Mouse (Mus musculus): ENCODE measurements around the gene Baz2b. TPM values are rescaled to one million over a fixed set of nuclear protein-coding genes. Genes with fewer than 3 reads are reported as not detected.

Baz2b gene
- polyA plus RNA-seq, 1 experiment from 2014 or later, result 76.3 TPM

DNA sequence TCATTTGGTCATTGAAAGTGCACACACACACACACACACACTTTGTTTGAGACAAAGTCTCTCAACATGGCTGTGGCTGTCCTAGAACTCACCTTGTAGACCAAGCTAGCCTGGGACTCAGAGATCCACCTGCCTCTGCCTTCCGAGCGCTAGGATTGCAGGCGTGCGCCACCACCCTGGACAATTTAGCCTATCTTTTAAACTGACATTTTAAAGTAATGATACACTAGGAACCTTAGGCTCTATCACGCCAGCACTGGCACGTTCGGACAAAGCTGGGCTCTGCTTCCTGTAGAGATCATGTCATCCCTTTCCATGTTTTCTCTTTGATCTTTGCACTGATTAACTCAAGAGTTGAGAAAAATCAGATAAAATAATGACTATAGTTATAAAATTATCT is 81.0 kb downstream of the Baz2b start:
- 90% methylated on average over 7 of the region's 7 CpGs for WGBS
- no peak overlapping the region for H3K9ac ChIP-seq

DNA sequence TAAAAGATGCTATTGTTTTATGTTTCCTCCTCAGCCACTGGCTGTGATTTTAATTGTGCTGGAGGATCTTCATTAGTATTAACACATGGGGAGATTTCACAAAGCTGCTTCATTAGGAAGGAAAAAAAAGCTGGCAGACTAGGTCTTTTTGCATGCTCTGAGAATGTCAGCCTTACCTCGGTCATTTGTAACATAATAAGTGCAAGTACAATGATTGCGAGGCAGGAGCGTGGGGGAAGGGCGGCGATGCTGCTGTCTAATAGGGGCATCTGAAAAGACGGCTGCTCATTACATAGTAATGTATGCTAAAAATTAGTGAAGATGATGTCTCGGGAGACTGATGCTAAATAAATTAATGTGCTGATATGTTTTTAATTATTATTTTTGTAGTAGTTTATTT is 82.8 kb downstream of the Baz2b start:
- H3K27me3 ChIP-seq, result no peaks in the 10 kb centered on the region
- H3K4me2 ChIP-seq (replicated peaks), result peak overlapping the region; percentile 52
- no peak overlapping the region for H3K27ac ChIP-seq
- no peak overlapping the region for H3K9ac ChIP-seq
- no peaks in the 10 kb centered on the region for H3K9me3 ChIP-seq
- peak overlapping the region; percentile 13; the same call in 1 of the 2 replicates for H3K4me3 ChIP-seq
- 8% methylated on average over 7 of the region's 7 CpGs for WGBS
- H3K36me3 ChIP-seq, result no peaks in the 10 kb centered on the region
- no peak for ATAC-seq (ENCODE audit: insufficient number of reproducible peaks, insufficient read depth, low FRiP score, low TSS enrichment)
- H3K4me1 ChIP-seq, result peaks cover 10% of the 10 kb centered on the region; the same call in 1 of the 2 replicates

More for the DNA sequence above, 81.0 kb downstream of the Baz2b start:
- H3K27ac ChIP-seq, result no peak overlapping the region
- no peak overlapping the region for H3K4me3 ChIP-seq
- H3K4me2 ChIP-seq (replicated peaks), result no peak overlapping the region
- peaks cover 15% of the 10 kb centered on the region; the same call in 1 of the 2 replicates for H3K4me1 ChIP-seq
- ATAC-seq (ENCODE audit: insufficient number of reproducible peaks, insufficient read depth, low FRiP score, low TSS enrichment), result no peak
- no peaks in the 10 kb centered on the region for H3K27me3 ChIP-seq
- no peaks in the 10 kb centered on the region for H3K36me3 ChIP-seq
- H3K9me3 ChIP-seq, result no peaks in the 10 kb centered on the region

DNA sequence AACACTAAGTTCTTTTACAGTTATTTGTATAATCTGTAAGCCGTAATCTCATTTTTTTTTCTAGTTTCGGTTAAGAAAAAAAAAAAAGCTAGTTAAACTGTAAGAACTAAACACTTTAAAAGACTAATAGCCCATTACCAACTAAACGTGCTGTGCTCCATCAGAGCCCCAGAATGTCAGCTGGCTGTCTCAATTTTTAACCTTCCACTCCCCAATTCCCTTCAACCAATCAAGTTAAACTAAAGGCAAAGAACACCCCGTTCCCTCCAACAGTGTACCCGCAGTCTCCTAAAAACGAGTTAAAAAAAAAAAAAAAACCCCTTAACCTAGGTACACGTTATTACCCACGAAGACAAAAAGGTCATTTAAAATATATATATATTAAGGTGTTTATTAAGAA is 83.3 kb downstream of the Baz2b start:
- no peaks in the 10 kb centered on the region for H3K27me3 ChIP-seq
- no peak for ATAC-seq (ENCODE audit: insufficient number of reproducible peaks, insufficient read depth, low FRiP score, low TSS enrichment)
- H3K27ac ChIP-seq, result no peak overlapping the region
- peak overlapping the region; percentile 52 for H3K4me2 ChIP-seq (replicated peaks)
- no peaks in the 10 kb centered on the region for H3K9me3 ChIP-seq
- peaks cover 12% of the 10 kb centered on the region; the same call in 1 of the 2 replicates for H3K4me1 ChIP-seq
- peak overlapping the region; percentile 86 for H3K4me3 ChIP-seq
- peak overlapping the region; percentile 100; the same call in 1 of the 2 replicates for H3K9ac ChIP-seq
- no peaks in the 10 kb centered on the region for H3K36me3 ChIP-seq
- 6% methylated on average over 8 of the region's 8 CpGs for WGBS

DNA sequence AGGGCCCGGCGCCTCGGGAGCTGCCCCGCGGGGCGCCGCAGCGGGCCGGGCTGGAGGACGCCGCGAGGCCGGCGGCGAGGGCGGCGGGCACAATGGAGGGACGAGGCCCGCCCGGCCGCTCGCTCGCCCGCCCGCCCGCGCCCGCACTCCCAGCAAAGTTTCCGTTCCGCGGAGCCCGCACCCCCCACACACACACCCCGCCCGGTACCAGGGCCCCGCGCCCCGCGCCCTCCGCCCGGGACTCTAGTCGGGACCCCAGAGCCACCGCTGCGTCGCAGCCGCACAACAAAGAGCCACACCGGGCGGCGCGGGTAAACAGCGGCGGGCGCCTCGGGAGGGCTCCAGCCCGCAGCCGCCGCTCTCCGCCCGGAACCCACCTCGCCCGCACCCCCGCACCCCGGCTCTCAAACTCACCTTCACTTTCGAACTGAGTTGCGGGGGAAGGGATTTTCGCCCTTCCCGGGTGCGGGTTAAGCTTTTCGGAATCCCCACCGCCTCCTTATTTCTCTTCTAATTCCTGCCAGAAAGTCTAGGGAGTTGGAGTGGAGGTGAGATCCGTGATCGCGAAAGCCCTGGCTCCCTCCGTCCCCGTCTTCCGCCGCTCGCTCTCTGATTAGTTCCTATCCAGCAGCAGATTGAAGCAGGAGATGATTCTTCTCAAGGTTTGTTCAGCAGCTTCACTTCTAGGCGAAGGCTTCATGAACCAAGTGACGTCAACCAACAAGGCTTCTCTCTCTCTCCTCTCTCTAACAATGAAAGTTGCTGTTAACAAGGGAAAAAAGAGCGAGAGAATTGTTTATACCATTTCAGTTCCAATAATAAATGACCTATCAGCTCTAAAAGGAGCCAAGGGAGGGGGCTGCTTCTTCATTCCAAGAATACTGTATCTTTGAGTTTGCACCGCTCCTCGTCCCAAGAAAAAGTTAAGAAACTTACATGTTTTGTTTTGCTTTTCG is 84.3 kb downstream of the Baz2b start:
- peak overlapping the region; percentile 52 for H3K4me2 ChIP-seq (replicated peaks)
- under 1% methylated on average over 69 of the region's 83 CpGs for WGBS
- peak overlapping the region; percentile 86 for H3K4me3 ChIP-seq
- H3K4me1 ChIP-seq, result peaks cover 18% of the 10 kb centered on the region
- no peaks in the 10 kb centered on the region for H3K36me3 ChIP-seq
- no peaks in the 10 kb centered on the region for H3K9me3 ChIP-seq
- peak; percentile 73 for ATAC-seq (ENCODE audit: insufficient number of reproducible peaks, insufficient read depth, low FRiP score, low TSS enrichment)
- peak overlapping the region; percentile 100 for H3K27ac ChIP-seq
- no peaks in the 10 kb centered on the region for H3K27me3 ChIP-seq
- H3K9ac ChIP-seq, result peak overlapping the region; percentile 100

DNA sequence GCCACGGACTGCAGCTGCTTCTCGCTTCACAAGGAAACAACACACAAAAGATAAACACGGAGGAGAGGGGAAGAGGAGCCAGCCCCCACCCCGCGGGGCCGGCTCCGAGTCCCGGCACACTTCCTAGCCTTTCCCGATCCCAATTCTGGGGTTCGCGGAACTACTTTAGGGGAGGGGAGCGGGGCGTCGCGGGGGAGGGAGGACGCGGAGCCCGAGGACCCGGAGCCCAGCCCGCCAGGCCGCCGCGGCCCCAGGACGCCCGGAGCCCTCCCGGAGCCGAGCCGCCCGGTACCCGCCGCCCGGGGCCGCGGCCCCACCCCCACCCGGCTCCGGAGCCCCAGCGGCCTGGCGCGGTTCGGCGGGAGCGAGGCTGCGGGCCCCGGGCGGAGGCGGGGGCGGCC is 85.0 kb downstream of the Baz2b start:
- WGBS, result under 1% methylated on average over 41 of the region's 47 CpGs
- no peaks in the 10 kb centered on the region for H3K27me3 ChIP-seq
- ATAC-seq (ENCODE audit: insufficient number of reproducible peaks, insufficient read depth, low FRiP score, low TSS enrichment), result peak; percentile 56
- H3K4me2 ChIP-seq (replicated peaks), result peak overlapping the region; percentile 52
- H3K27ac ChIP-seq, result peak overlapping the region; percentile 100
- H3K4me3 ChIP-seq, result peak overlapping the region; percentile 86
- no peaks in the 10 kb centered on the region for H3K36me3 ChIP-seq
- H3K9me3 ChIP-seq, result no peaks in the 10 kb centered on the region
- H3K4me1 ChIP-seq, result peaks cover 22% of the 10 kb centered on the region
- H3K9ac ChIP-seq, result peak overlapping the region; percentile 100

DNA sequence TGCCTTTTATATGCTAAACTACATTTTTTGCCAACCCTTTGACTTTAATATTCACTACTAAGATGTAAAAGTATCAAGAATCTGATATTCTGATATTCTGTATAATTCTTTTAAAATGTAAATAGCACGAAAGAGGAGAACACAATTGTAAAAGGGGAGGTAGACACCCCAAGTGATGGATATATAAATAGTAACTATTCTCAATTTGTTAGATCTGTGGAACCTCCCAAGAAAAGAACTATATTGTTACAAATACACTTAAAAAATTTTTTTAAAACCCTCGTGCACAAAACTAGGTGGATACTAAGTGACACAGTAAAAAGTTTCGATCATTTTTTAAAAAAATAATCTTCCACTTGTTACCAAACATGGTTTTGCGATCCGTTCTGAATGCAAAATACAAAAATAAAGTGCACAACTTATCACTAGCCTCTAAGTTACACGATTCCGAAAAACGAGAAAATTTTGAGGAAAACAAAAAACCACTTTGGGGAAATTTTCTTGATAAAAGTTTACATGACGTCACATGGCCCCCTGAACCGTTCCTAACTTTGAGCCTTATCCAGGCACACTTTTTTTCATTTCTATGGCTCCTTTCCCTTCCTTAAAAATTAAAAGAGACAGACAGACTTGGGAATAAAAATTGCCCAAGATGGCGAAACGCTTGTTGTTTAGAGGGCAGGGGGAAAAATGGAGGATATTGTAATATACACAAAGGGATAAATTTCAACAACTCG is 85.6 kb downstream of the Baz2b start:
- Histone ChIP-seq H3K27ac (peak overlapping the region; percentile 100), H3K36me3 (no peaks in the 10 kb centered on the region), H3K4me1 (peaks cover 22% of the 10 kb centered on the region), H3K4me2 (replicated peaks) (peak overlapping the region; percentile 52), H3K4me3 (peak overlapping the region; percentile 86), H3K9ac (peak overlapping the region; percentile 100), H3K27me3 (no peaks in the 10 kb centered on the region), H3K9me3 (no peaks in the 10 kb centered on the region)
- WGBS, result 6% methylated on average over 13 of the region's 13 CpGs
- no peak for ATAC-seq (ENCODE audit: insufficient number of reproducible peaks, insufficient read depth, low FRiP score, low TSS enrichment)

DNA sequence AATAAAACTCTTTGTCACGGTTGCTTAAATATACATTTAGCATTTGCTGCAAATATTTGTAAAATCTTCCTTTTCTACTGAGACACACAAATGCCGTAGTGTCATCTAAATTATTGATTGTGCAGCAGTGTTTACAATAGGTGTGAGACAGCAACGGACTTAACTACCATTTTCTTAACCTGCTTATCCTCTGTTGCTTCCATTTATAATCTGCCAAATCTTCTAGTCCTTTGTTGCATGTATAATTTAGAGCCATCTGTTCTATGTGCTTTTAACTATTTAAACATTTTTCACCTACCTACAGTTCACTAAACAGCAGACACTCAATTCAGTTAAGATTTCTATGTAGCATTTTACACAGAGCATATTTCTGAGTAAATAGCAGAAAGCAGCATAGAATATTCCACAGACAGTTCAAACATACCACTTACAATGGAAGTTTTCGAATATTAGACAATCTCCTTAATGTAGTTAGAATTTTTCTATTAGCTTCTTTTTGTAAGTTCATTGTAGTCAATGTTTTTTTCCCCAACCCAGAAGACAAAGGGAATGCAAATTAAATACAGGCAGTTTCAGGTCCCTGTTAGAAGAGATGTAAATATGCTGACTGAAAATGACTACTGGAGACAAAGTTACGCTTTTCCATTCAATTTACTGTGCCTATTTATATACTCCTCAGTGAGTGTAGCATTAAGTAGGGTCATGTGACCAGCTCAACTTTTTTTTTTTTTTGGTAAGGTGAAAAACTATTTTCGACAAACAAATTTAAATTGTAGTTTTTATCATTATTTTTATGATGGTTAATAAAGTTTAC is 86.4 kb downstream of the Baz2b start:
- H3K4me3 ChIP-seq, result no peak overlapping the region
- H3K9ac ChIP-seq, result no peak overlapping the region
- H3K4me1 ChIP-seq, result peaks cover 25% of the 10 kb centered on the region
- WGBS, result 47% methylated on average over 6 of the region's 6 CpGs
- H3K27ac ChIP-seq, result no peak overlapping the region
- H3K36me3 ChIP-seq, result no peaks in the 10 kb centered on the region
- no peaks in the 10 kb centered on the region for H3K9me3 ChIP-seq
- no peak for ATAC-seq (ENCODE audit: insufficient number of reproducible peaks, insufficient read depth, low FRiP score, low TSS enrichment)
- peak overlapping the region; percentile 36 for H3K4me2 ChIP-seq (replicated peaks)
- H3K27me3 ChIP-seq, result no peaks in the 10 kb centered on the region

DNA sequence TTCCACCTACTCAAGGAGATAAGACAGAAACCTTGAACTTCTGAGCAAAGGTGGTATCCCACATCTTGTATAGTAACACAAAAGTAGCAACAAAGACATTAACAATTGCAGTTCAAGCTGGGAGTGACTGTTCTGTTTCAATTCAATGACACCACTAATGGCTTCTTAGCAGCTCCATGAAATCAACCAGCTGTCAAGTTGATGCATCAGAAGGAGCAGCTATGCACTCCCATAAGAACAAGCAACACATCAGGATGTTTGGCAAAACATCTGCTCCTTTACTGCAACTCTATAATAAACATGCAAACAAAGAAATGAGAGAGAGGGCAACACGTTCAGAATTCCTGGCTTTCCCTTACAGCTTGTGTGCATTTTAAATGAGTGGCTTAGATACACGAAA is 87.5 kb downstream of the Baz2b start:
- peaks cover 25% of the 10 kb centered on the region for H3K4me1 ChIP-seq
- ATAC-seq (ENCODE audit: insufficient number of reproducible peaks, insufficient read depth, low FRiP score, low TSS enrichment), result no peak
- H3K4me2 ChIP-seq (replicated peaks), result no peak overlapping the region
- 57% methylated on average over 2 of the region's 2 CpGs for WGBS
- no peak overlapping the region for H3K4me3 ChIP-seq
- no peaks in the 10 kb centered on the region for H3K36me3 ChIP-seq
- no peaks in the 10 kb centered on the region for H3K9me3 ChIP-seq
- H3K27ac ChIP-seq, result no peak overlapping the region
- no peak overlapping the region for H3K9ac ChIP-seq
- H3K27me3 ChIP-seq, result no peaks in the 10 kb centered on the region

DNA sequence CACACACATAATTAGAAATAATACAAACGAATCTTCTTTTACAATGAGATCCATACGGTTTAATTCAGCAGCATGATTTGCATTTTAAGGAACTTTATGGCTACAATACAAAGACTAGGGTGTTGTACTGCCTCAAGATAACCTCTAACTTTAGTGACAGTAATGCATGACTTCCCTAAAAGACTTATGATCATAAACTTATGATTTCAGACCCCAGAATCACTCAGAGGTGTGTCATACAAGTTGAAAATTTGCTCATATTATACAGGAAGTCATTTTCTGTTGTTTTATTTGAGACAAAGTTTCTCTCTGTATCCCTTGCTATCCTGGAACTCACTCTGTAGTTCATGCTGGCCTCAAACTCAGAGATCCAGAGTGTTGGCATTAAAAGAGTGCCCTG is 89.0 kb downstream of the Baz2b start:
- peaks cover 32% of the 10 kb centered on the region for H3K4me1 ChIP-seq
- ATAC-seq (ENCODE audit: insufficient number of reproducible peaks, insufficient read depth, low FRiP score, low TSS enrichment), result no peak

DNA sequence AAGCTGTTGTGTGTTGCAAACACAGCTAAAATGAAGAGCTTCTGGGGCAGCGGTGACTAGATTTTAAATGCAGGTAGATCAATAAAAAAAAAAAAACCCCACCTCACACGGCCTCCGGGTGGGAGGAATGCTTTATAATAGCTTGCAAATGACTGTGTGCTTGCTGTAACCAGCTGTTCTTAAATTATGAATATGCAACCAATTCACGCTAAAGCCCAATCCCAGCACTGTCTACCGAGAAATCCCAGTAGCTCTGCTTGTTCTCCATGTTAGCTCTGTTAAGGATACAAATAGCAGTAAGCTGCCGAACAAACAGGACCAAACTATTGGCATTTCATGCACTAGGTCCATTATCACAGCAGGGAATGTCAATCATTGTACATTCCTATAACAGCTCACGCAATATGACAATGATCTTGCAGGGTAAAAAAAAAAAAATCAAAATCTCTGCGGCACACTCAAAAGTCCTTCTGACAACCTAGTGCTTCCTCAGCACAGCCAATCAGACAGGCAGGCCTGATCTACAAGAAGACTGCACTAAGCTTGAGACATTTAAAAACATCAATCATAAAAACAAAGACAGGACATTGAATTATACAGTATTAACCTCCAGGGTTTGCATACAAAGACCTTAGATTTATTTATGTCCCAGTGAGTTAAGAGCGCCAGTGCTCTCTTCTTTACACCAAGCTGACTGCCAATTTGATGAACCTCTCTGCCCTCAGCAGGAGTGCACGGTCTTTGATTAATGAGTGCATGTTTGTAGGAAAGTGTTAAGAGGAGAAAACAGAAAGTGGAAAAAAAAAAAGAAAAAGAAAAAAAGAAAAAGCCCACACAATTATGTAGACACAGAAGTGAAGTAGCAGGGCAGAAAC is 90.7 kb downstream of the Baz2b start:
- H3K4me3 ChIP-seq, result no peak overlapping the region
- no peaks in the 10 kb centered on the region for H3K27me3 ChIP-seq
- H3K36me3 ChIP-seq, result peaks cover 3% of the 10 kb centered on the region; the same call in 1 of the 2 replicates
- peaks cover 37% of the 10 kb centered on the region for H3K4me1 ChIP-seq
- H3K4me2 ChIP-seq (replicated peaks), result no peak overlapping the region
- no peak overlapping the region for H3K27ac ChIP-seq
- H3K9me3 ChIP-seq, result no peaks in the 10 kb centered on the region
- no peak overlapping the region for H3K9ac ChIP-seq
- 59% methylated on average over 10 of the region's 10 CpGs for WGBS
- ATAC-seq (ENCODE audit: insufficient number of reproducible peaks, insufficient read depth, low FRiP score, low TSS enrichment), result no peak

More for the DNA sequence above, 89.0 kb downstream of the Baz2b start:
- Histone ChIP-seq H3K4me2 (replicated peaks) (0 out of 2 replicates have a peak overlapping the region, but pooled peaks have one; percentile 7), H3K4me3 (no peak overlapping the region), H3K9me3 (no peaks in the 10 kb centered on the region), H3K27me3 (no peaks in the 10 kb centered on the region), H3K9ac (no peak overlapping the region), H3K36me3 (peaks cover 3% of the 10 kb centered on the region; the same call in 1 of the 2 replicates), H3K27ac (no peak overlapping the region)
- WGBS, result 63% methylated on average over 2 of the region's 2 CpGs
